Mouse (Mus musculus) C2C12 (cell line): ENCODE measurements at regions not wholly inside any gene's neighbourhood (a gene's known extent, or its start where the extent isn't known, plus 50 kb on each side); places are given as distances from the start of the nearest gene placed in this dataset.

Source experiments
- CTCF ChIP-seq: IDR thresholded peaks from one replicate; pipeline ENCODE4 v1.5.1; 2011; ENCODE audit not compliant: control insufficient read depth, insufficient read depth, insufficient read length
- MYOD1 ChIP-seq: IDR thresholded peaks from one replicate; pipeline ENCODE4 v1.6.1; 2011; ENCODE audit warnings: low read depth; ENCODE audit not compliant: control insufficient read depth, insufficient read length
- MYOG ChIP-seq: IDR thresholded peaks from one replicate; pipeline ENCODE4 v1.6.1; 2011; ENCODE audit not compliant: control insufficient read depth, insufficient read length; ENCODE audit errors: extremely low read depth
- USF1 ChIP-seq: IDR thresholded peaks from one replicate; pipeline ENCODE4 v1.6.1; 2011; ENCODE audit warnings: low read depth, mild to moderate bottlenecking, control low read depth, moderate library complexity

GRCm38 (mm10) chr3:143865626-143866025 lies 339.4 kb downstream of the Lmo4 start:
- no peak for TF ChIP-seq MYOG
- TF ChIP-seq CTCF = no peak
- TF ChIP-seq USF1 = no peak
- no peak for TF ChIP-seq MYOD1
